Mouse (Mus musculus): ENCODE measurements around the gene 1810037I17Rik.

1810037I17Rik gene

GRCm38 (mm10) chr3:122924009-122924914, at the start of gene 1810037I17Rik:
TSS of gene 1810037I17Rik (plus strand) at chr3:122924203.
- DNase-seq, result peak; percentile 93 to 94

GRCm38 (mm10) chr3:122876870-122877269, 47.1 kb upstream of the 1810037I17Rik start:
- DNase-seq, result no peak

GRCm38 (mm10) chr3:122877543-122877942, 46.5 kb upstream of the 1810037I17Rik start:
- DNase-seq, result no peak

- no peak for DNase-seq
These were observed 45.2 kb upstream of the 1810037I17Rik start for GRCm38 (mm10) chr3:122878705-122879315.

GRCm38 (mm10) chr3:122887505-122888301, 36.3 kb upstream of the 1810037I17Rik start:
- no peak for DNase-seq

GRCm38 (mm10) chr3:122888371-122888819, 35.6 kb upstream of the 1810037I17Rik start:
- no peak for DNase-seq

GRCm38 (mm10) chr3:122894772-122895171, 29.2 kb upstream of the 1810037I17Rik start, which contains the start of gene Fabp2:
TSS of gene Fabp2 (plus strand) at chr3:122895072.
- DNase-seq, result no peak

- DNase-seq, result no peak
These were observed 28.7 kb upstream of the 1810037I17Rik start for GRCm38 (mm10) chr3:122895189-122895731.

GRCm38 (mm10) chr3:122898254-122898653, 25.7 kb upstream of the 1810037I17Rik start:
- no peak for DNase-seq

- DNase-seq, result no peak
These were observed 20.1 kb upstream of the 1810037I17Rik start for GRCm38 (mm10) chr3:122903746-122904433.

GRCm38 (mm10) chr3:122907841-122908240, 16.2 kb upstream of the 1810037I17Rik start:
- no peak for DNase-seq

GRCm38 (mm10) chr3:122915493-122915892, 8.5 kb upstream of the 1810037I17Rik start:
- no peak for DNase-seq

GRCm38 (mm10) chr3:122916191-122916680, 7.8 kb upstream of the 1810037I17Rik start:
- no peak for DNase-seq

GRCm38 (mm10) chr3:122918672-122919071, 5.3 kb upstream of the 1810037I17Rik start:
- no peak for DNase-seq

GRCm38 (mm10) chr3:122919260-122919659, 4.7 kb upstream of the 1810037I17Rik start, which contains the start of gene Gm10959:
TSS of gene Gm10959 (minus strand) at chr3:122919360.
- no peak for DNase-seq

GRCm38 (mm10) chr3:122920572-122921435, 3.2 kb upstream of the 1810037I17Rik start:
- DNase-seq, result no peak

GRCm38 (mm10) chr3:122921676-122922527, 2.1 kb upstream of the 1810037I17Rik start:
- no peak for DNase-seq

GRCm38 (mm10) chr3:122923147-122923546, 856 bp upstream of the 1810037I17Rik start:
- no peak for DNase-seq

GRCm38 (mm10) chr3:122929723-122930122, 5.7 kb downstream of the 1810037I17Rik start:
- DNase-seq, result no peak

GRCm38 (mm10) chr3:122932466-122932865, 8.5 kb downstream of the 1810037I17Rik start:
- no peak for DNase-seq

Measured in thymus, adult 18-20 months (tissue).